13 mouse cellular contexts compared by ENCODE assay signal in genomic region chr1:34827900-34828299, GRCm38 (mm10). TPM values are rescaled to one million over a fixed set of nuclear protein-coding genes. Genes with fewer than 3 reads are reported as not detected.
A peak's percentile ranks its signal among the peaks of the same experiment; 100 is the strongest.
DNase-seq lines count a peak whose midpoint lies in the region; ATAC-seq and TF ChIP-seq lines count a peak whose summit lies in the region.
"Had no signal": no experiment of that assay in that cellular context is flagged by ENCODE, and none has a peak within 500 bp of the region (broad histone marks: within the 10 kb centered on the region; RNA-seq: fewer than 3 reads in every experiment).

No protein-coding gene starts in this region.

- no peak for TF ChIP-seq POLR2A in CH12.LX (IDR thresholded peaks at IDR 0.05; ENCODE audit: low read depth, low read length)

- no peak overlapping the region for H3K4me2 ChIP-seq in CH12.LX (ENCODE audit: insufficient read depth, low read depth, poor library complexity, severe bottlenecking)
- H3K4me2 ChIP-seq in liver, postnatal 0 days (ENCODE audit: low read depth, low read length), result no peak overlapping the region
- H3K4me2 ChIP-seq: heart, embryonic 13.5 days; midbrain, embryonic 12.5 days; neural tube, embryonic 15.5 days had no signal

- no peaks in the 10 kb centered on the region for H3K27me3 ChIP-seq in CH12.LX (replicated peaks)
- no peaks in the 10 kb centered on the region for H3K27me3 ChIP-seq in liver, postnatal 0 days (ENCODE audit: insufficient read depth, low read length)
- H3K27me3 ChIP-seq: heart, embryonic 13.5 days; midbrain, embryonic 12.5 days; neural tube, embryonic 15.5 days had no signal

- H3K4me1 ChIP-seq in CH12.LX (ENCODE audit: control insufficient read depth in 1 of 2, insufficient read depth in 2 of 2), result peaks cover 11 to 81% of the 10 kb centered on the region in 2 experiments
- H3K4me1 ChIP-seq in brown adipose tissue, adult 24 weeks (ENCODE audit: control insufficient read depth, insufficient read depth, insufficient read length, low read length), result peaks cover 18% of the 10 kb centered on the region
- H3K4me1 ChIP-seq in liver, postnatal 0 days (ENCODE audit: insufficient read depth), result 0 out of 2 replicates have a peak, but pooled peaks cover 4% of the 10 kb centered on the region
- H3K4me1 ChIP-seq: midbrain, embryonic 12.5 days had no signal

- WGBS in liver, postnatal 0 days (ENCODE audit: insufficient replicate concordance), result 60% methylated on average over 7 of the region's 7 CpGs

- TF ChIP-seq RAD21 in CH12.LX (IDR thresholded peaks at IDR 0.05; ENCODE audit: low read depth, low read length), result no peak

- H3K4me3 ChIP-seq in CH12.LX (replicated peaks in 1 of 3; ENCODE audit: low read depth in 2 of 3, low read length in 2 of 3, poor library complexity in 1 of 3), result no peak overlapping the region
- no peak overlapping the region for H3K4me3 ChIP-seq in brown adipose tissue, adult 24 weeks (ENCODE audit: insufficient read depth, low read depth, low read length)
- H3K4me3 ChIP-seq in liver, postnatal 0 days (ENCODE audit: low read depth, low read length), result no peak overlapping the region
- H3K4me3 ChIP-seq: heart, embryonic 13.5 days; midbrain, embryonic 12.5 days; neural tube, embryonic 15.5 days had no signal

- in situ Hi-C loops in CH12.LX (cut with MboI; ENCODE audit: low pct_ligation_motif_present, low pct_unique_long_range_greater_than_20kb, low sequenced_read_pairs), result no loop called here

- H3K36me3 ChIP-seq in CH12.LX (replicated peaks in 1 of 2; ENCODE audit: control insufficient read depth in 1 of 2, insufficient read depth in 1 of 2, low read length in 1 of 2), result peaks cover 45 to 85% of the 10 kb centered on the region in 2 experiments
- H3K36me3 ChIP-seq in liver, postnatal 0 days (replicated peaks; ENCODE audit: insufficient read depth, low read length), result peaks cover 40% of the 10 kb centered on the region

- H3K9ac ChIP-seq in CH12.LX (ENCODE audit: insufficient read depth, low read depth), result no peak overlapping the region
- no peak overlapping the region for H3K9ac ChIP-seq in liver, postnatal 0 days (replicated peaks)
- H3K9ac ChIP-seq: heart, embryonic 13.5 days; midbrain, embryonic 12.5 days; neural tube, embryonic 15.5 days had no signal

- dilution Hi-C loops in CH12.LX (cut with MboI; ENCODE audit: extremely low pct_ligation_motif_present, extremely low pct_unique_long_range_greater_than_20kb, low sequenced_read_pairs), result no loop called here

- no peak overlapping the region; the same call in 1 of the 2 replicates for H3K27ac ChIP-seq in CH12.LX (ENCODE audit: insufficient read depth, low read depth)
- H3K27ac ChIP-seq in brown adipose tissue, adult 24 weeks (replicated peaks; ENCODE audit: low read depth, low read length), result peak overlapping the region; percentile 36
- no peak overlapping the region for H3K27ac ChIP-seq in liver, postnatal 0 days (ENCODE audit: low read depth)
- H3K27ac ChIP-seq: heart, embryonic 13.5 days; midbrain, embryonic 12.5 days; neural tube, embryonic 15.5 days had no signal

- TF ChIP-seq CTCF in CH12.LX (conservative IDR thresholded peaks at IDR 0.05 in 1 of 2, IDR thresholded peaks at IDR 0.05 in 1 of 2; ENCODE audit: low read depth in 2 of 2, low read length in 2 of 2), result no peak
- no peak for TF ChIP-seq CTCF in liver, postnatal 0 days (IDR thresholded peaks at IDR 0.05; ENCODE audit: low read depth)

- no peaks in the 10 kb centered on the region for H3K9me3 ChIP-seq in CH12.LX (replicated peaks; ENCODE audit: low read length)
- H3K9me3 ChIP-seq in liver, postnatal 0 days (ENCODE audit: low read length), result no peaks in the 10 kb centered on the region
- H3K9me3 ChIP-seq: heart, embryonic 13.5 days; midbrain, embryonic 12.5 days; neural tube, embryonic 15.5 days had no signal

- peak; percentile 23; the same call in 1 of the 2 replicates for ATAC-seq in liver, postnatal 0 days
- ATAC-seq in activated CD4-positive, CD25-positive, alpha-beta regulatory T cell, adult 4 months, result no peak

- TF ChIP-seq EP300 in CH12.LX (IDR thresholded peaks at IDR 0.05; ENCODE audit: low read length), result no peak
- no peak for TF ChIP-seq EP300 in liver, postnatal 0 days (IDR thresholded peaks at IDR 0.05; ENCODE audit: low read depth)

- H3K79me2 ChIP-seq in CH12.LX (replicated peaks; ENCODE audit: control insufficient read depth, extremely low read depth, insufficient read depth, poor library complexity, severe bottlenecking), result peaks cover 45% of the 10 kb centered on the region

- peak; percentile 34 for DNase-seq in kidney, adult 11 months
- DNase-seq in kidney, postnatal 14 days, result no peak
- DNase-seq in CH12.LX (ENCODE audit: extremely low read depth), result peak; percentile 52
- DNase-seq in liver, postnatal 0 days, result no peak
- no peak for DNase-seq in thymus, postnatal 0 days (ENCODE audit: low spot score)
- DNase-seq: cerebellum, postnatal 36 days; right cerebral cortex, postnatal 4 days; thymus, postnatal 36 days had no signal

TF ChIP-seq in CH12.LX, 34 proteins besides CTCF, POLR2A, EP300 and RAD21:
- TF ChIP-seq ZC3H11A (IDR thresholded peaks at IDR 0.05; ENCODE audit: low read depth, low read length) (no peak), E2F4 (IDR thresholded peaks at IDR 0.05; ENCODE audit: insufficient replicate concordance, low read depth, low read length) (no peak), GABPA (IDR thresholded peaks at IDR 0.05; ENCODE audit: insufficient replicate concordance, low read depth, low read length) (no peak), USF1 (IDR thresholded peaks at IDR 0.05; ENCODE audit: low read depth, low read length) (no peak), ELF1 (IDR thresholded peaks at IDR 0.05; ENCODE audit: low read depth, low read length) (no peak), SIN3A (IDR thresholded peaks at IDR 0.05; ENCODE audit: low read length) (no peak), ZMIZ1 (IDR thresholded peaks at IDR 0.05; ENCODE audit: low read depth, low read length) (no peak), CHD1 (IDR thresholded peaks at IDR 0.05; ENCODE audit: low read depth, low read length) (no peak), UBTF (IDR thresholded peaks at IDR 0.05; ENCODE audit: low read depth, low read length) (no peak), IRF4 (IDR thresholded peaks at IDR 0.05; ENCODE audit: low read depth, low read length) (no peak), USF2 (conservative IDR thresholded peaks at IDR 0.05; ENCODE audit: low read depth, low read length) (no peak), MYC (IDR thresholded peaks at IDR 0.05; ENCODE audit: low read depth, low read length) (no peak), MAFK (IDR thresholded peaks at IDR 0.05; ENCODE audit: insufficient replicate concordance, low read length) (no peak), SMC3 (IDR thresholded peaks at IDR 0.05; ENCODE audit: low read depth, low read length) (no peak), POLR2AphosphoS2 (IDR thresholded peaks at IDR 0.05; ENCODE audit: low read depth, low read length) (no peak)
TF ChIP-seq in CH12.LX: peak in this region for 0.

RNA-seq across cellular contexts. Expression of gene Fam168b, which starts 15.0 kb away (rescaled TPM):
- total RNA-seq in CH12.LX (2012; rRNA removed) (50.5 and 51.3 TPM in 2 replicates), CH12.LX (2014; rRNA removed) (64.4 and 67.5 TPM in 2 replicates)
- 57.3 and 60.9 TPM in 2 replicates for polyA plus RNA-seq in CH12.LX (2012; ENCODE audit: insufficient read length, low read depth)
- 40.5 and 48.7 TPM in 2 replicates for polyA plus RNA-seq in brown adipose tissue, adult 24 weeks (2012; ENCODE audit: insufficient read depth, insufficient read length, missing spikeins)
- polyA plus RNA-seq in liver, postnatal 0 days (2015; fragmentation: Nextera tagmentation; extraction: Ambion mirVana), result 9.6 and 11.3 TPM in 2 replicates
- polyA plus RNA-seq in activated CD4-positive, CD25-positive, alpha-beta regulatory T cell, adult 4 months (2017; shearing (Covaris generic)), result 10 to 100 TPM; 18.6 to 20.8 TPM
- polyA plus RNA-seq in thymus, postnatal 0 days (2015; fragmentation: Nextera tagmentation; extraction: Ambion mirVana), result 52.4 and 55.2 TPM in 2 replicates

RNA-seq across cellular contexts. Expression of gene Plekhb2, which starts 21.9 kb away (rescaled TPM):
- total RNA-seq in CH12.LX (2012; rRNA removed) (15.4 and 21.0 TPM in 2 replicates), CH12.LX (2014; rRNA removed) (23.8 and 24.6 TPM in 2 replicates)
- 30.2 and 44.8 TPM in 2 replicates for polyA plus RNA-seq in CH12.LX (2012; ENCODE audit: insufficient read length, low read depth)
- polyA plus RNA-seq in brown adipose tissue, adult 24 weeks (2012; ENCODE audit: insufficient read depth, insufficient read length, missing spikeins), result 52.5 and 62.4 TPM in 2 replicates
- polyA plus RNA-seq in liver, postnatal 0 days (2015; fragmentation: Nextera tagmentation; extraction: Ambion mirVana), result 9.2 and 10.1 TPM in 2 replicates
- polyA plus RNA-seq in activated CD4-positive, CD25-positive, alpha-beta regulatory T cell, adult 4 months (2017; shearing (Covaris generic)), result 100 to 1,000 TPM; 120 to 128 TPM
- polyA plus RNA-seq in thymus, postnatal 0 days (2015; fragmentation: Nextera tagmentation; extraction: Ambion mirVana), result 40.8 and 41.6 TPM in 2 replicates

Comparison
In these comparisons a context has a peak if more than half of its experiments do, and no peak if none do; other contexts are left out.
1. DNase-seq: peak in kidney, adult 11 months (single experiment) and CH12.LX (single experiment); none in kidney, postnatal 14 days (single experiment), liver, postnatal 0 days (single experiment) and thymus, postnatal 0 days (single experiment).